Mouse (Mus musculus) intestine, postnatal 0 days (tissue): ENCODE data around the gene Fam193b. TPM values are rescaled to one million over a fixed set of nuclear protein-coding genes. Genes with fewer than 3 reads are reported as not detected.

Experiments
- ATAC-seq: fragments of 200-750 bp; cut with Nextera tagmentation; 2 replicates; pipeline ENCODE4 v1.8.0; 2017; ENCODE audit warnings: mild to moderate bottlenecking, moderate TSS enrichment, moderate library complexity
- H3K27ac ChIP-seq: fragments of 300-500 bp; sonication (generic); 2 replicates; pipeline ENCODE4 v1.5.1; 2014; ENCODE audit warnings: mild to moderate bottlenecking, low read depth, low read length, moderate library complexity
- H3K27me3 ChIP-seq: fragments of 300-500 bp; sonication (generic); replicated peaks from 2 replicates; pipeline ENCODE4 v1.6.1; 2014; ENCODE audit warnings: low read length, mixed read lengths; ENCODE audit not compliant: control insufficient read depth, insufficient read depth
- H3K36me3 ChIP-seq: fragments of 300-500 bp; sonication (generic); 2 replicates; pipeline ENCODE4 v1.6.1; 2014; ENCODE audit warnings: mild to moderate bottlenecking, moderate library complexity; ENCODE audit not compliant: control insufficient read depth, insufficient read depth
- H3K4me1 ChIP-seq: fragments of 300-500 bp; sonication (generic); replicated peaks from 2 replicates; pipeline ENCODE4 v1.6.1; 2014; ENCODE audit warnings: antibody characterized with exemption, low read length, mixed read lengths; ENCODE audit not compliant: control insufficient read depth, insufficient read depth
- H3K4me2 ChIP-seq: fragments of 300-500 bp; sonication (generic); replicated peaks from 2 replicates; pipeline ENCODE4 v1.6.1; 2014; ENCODE audit warnings: low read depth, mild to moderate bottlenecking, moderate library complexity
- H3K4me3 ChIP-seq: fragments of 300-500 bp; sonication (generic); 2 replicates; pipeline ENCODE4 v1.5.1; 2014; ENCODE audit warnings: low read depth, low read length
- H3K9ac ChIP-seq: fragments of 300-500 bp; sonication (generic); 2 replicates; pipeline ENCODE4 v1.6.1; 2014; ENCODE audit warnings: mild to moderate bottlenecking, low read depth, low read length
- H3K9me3 ChIP-seq: fragments of 300-500 bp; sonication (generic); 2 replicates; pipeline ENCODE4 v1.6.1; 2016; ENCODE audit warnings: mixed run types; ENCODE audit not compliant: control insufficient read depth
- CTCF ChIP-seq: sonication (generic); IDR thresholded peaks from 2 replicates; pipeline ENCODE4 v1.5.1; 2016; ENCODE audit warnings: low read depth, mild to moderate bottlenecking, control low read depth, antibody characterized with exemption, moderate library complexity
- WGBS: fragments of 180-500 bp; shearing (Covaris S2); extraction: QIAGEN DNeasy Blood & Tissue Kit; methylation state at CpG from one replicate; pipeline ENCODE4 v1.1.7; 2014; 5-methylcytosine and 5-hydroxymethylcytosine counted together
- microRNA-seq: library from miRNA; unstranded; fragments of <30 nt; microRNA quantifications from one replicate; pipeline ENCODE4, GENCODE M21; 2016
- polyA plus RNA-seq: library from polyadenylated mRNA; unstranded; fragments of >200 nt; fragmentation: Nextera tagmentation; extraction: Ambion mirVana; gene quantifications from 2 replicates; pipeline ENCODE4 v1.2.1, GENCODE M21; 2015

The Fam193b gene
- polyA plus RNA-seq, 1 experiment from 2014 or later, result 10.3 TPM

DNA sequence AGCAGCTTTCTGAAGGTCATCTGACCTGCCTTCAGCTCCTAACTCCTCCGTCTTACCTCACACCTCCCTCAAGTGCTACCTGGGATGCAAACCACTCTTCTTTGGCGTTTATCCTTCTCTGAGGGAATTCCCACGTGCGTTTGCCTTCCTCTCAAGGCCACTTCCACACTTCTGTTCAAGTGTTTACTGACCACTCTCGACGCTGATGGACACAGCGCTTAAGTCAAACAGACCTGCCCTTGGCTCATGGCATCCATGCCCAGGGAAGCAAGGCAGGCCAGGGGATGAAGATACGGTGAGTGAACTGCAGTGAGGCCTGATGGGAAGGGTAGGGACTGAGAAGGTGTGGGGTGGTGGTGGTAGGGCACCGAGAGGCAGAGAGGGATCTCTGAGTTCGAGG is 70.3 kb downstream of the Fam193b start:
- H3K4me1 ChIP-seq, result no peaks in the 10 kb centered on the region
- 62% methylated on average over 10 of the region's 10 CpGs for WGBS
- no peak overlapping the region for H3K9ac ChIP-seq
- no peak for ATAC-seq
- H3K27ac ChIP-seq, result no peak overlapping the region
- H3K4me2 ChIP-seq, result no peak overlapping the region
- no peaks in the 10 kb centered on the region for H3K9me3 ChIP-seq
- H3K27me3 ChIP-seq, result no peaks in the 10 kb centered on the region
- no peak overlapping the region for H3K4me3 ChIP-seq
- peaks cover 62% of the 10 kb centered on the region for H3K36me3 ChIP-seq
- TF ChIP-seq CTCF, result no peak

DNA sequence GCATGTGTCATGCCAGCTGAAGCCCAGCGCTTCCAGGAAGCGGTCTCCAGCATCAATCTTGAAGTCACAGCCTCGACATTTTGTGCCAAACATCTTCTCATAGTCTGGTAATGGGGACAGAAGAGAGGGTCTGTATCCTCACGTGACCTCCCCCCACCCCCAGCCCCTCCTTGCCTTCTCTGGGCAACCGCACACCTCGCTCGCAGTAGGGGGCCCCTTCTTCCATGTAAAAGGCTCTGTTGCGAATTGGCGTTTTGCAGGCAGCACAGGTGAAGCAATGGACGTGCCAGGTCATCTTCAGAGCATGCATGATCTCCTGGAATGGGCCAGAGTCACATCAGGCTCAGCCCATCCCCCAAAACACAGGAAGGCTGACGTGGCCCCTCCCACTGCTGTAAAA is 72.0 kb downstream of the Fam193b start:
- ATAC-seq, result no peak

GRCm38 (mm10) chr13:55496661-55497060 is 74.3 kb downstream of the Fam193b start:
- no peak overlapping the region for H3K9ac ChIP-seq
- no peak overlapping the region for H3K4me3 ChIP-seq
- H3K36me3 ChIP-seq, result peaks cover 30% of the 10 kb centered on the region
- no peak overlapping the region for H3K4me2 ChIP-seq
- no peak overlapping the region for H3K27ac ChIP-seq
- WGBS, result 77% methylated on average over 6 of the region's 6 CpGs
- ATAC-seq, result no peak
- TF ChIP-seq CTCF, result no peak
- no peaks in the 10 kb centered on the region for H3K9me3 ChIP-seq
- H3K4me1 ChIP-seq, result no peaks in the 10 kb centered on the region
- no peaks in the 10 kb centered on the region for H3K27me3 ChIP-seq

More for the DNA sequence above, 72.0 kb downstream of the Fam193b start:
- H3K27ac ChIP-seq, result no peak overlapping the region
- peaks cover 47% of the 10 kb centered on the region for H3K36me3 ChIP-seq
- no peak for TF ChIP-seq CTCF
- H3K27me3 ChIP-seq, result no peaks in the 10 kb centered on the region
- H3K4me3 ChIP-seq, result no peak overlapping the region
- WGBS, result 59% methylated on average over 11 of the region's 11 CpGs
- H3K9ac ChIP-seq, result no peak overlapping the region
- no peaks in the 10 kb centered on the region for H3K4me1 ChIP-seq
- H3K9me3 ChIP-seq, result no peaks in the 10 kb centered on the region
- no peak overlapping the region for H3K4me2 ChIP-seq

GRCm38 (mm10) chr13:55495702-55496101 is 75.2 kb downstream of the Fam193b start:
- 65% methylated on average over 4 of the region's 4 CpGs for WGBS
- H3K9ac ChIP-seq, result no peak overlapping the region
- no peak for TF ChIP-seq CTCF
- H3K4me3 ChIP-seq, result no peak overlapping the region
- peaks cover 23% of the 10 kb centered on the region for H3K36me3 ChIP-seq
- no peak for ATAC-seq
- no peak overlapping the region for H3K4me2 ChIP-seq
- 0 out of 2 replicates have a peak, but pooled peaks cover 4% of the 10 kb centered on the region for H3K27me3 ChIP-seq
- H3K4me1 ChIP-seq, result no peaks in the 10 kb centered on the region
- no peak overlapping the region for H3K27ac ChIP-seq
- H3K9me3 ChIP-seq, result no peaks in the 10 kb centered on the region

GRCm38 (mm10) chr13:55494883-55495621 is 75.9 kb downstream of the Fam193b start:
- WGBS, result 31% methylated on average over 18 of the region's 18 CpGs
- no peak overlapping the region for H3K9ac ChIP-seq
- no peak overlapping the region for H3K27ac ChIP-seq
- 0 out of 2 replicates have a peak, but pooled peaks cover 4% of the 10 kb centered on the region for H3K27me3 ChIP-seq
- no peak for ATAC-seq
- no peak overlapping the region for H3K4me2 ChIP-seq
- H3K36me3 ChIP-seq, result peaks cover 17% of the 10 kb centered on the region; the same call in 1 of the 2 replicates
- no peaks in the 10 kb centered on the region for H3K9me3 ChIP-seq
- H3K4me3 ChIP-seq, result no peak overlapping the region
- no peaks in the 10 kb centered on the region for H3K4me1 ChIP-seq
- no peak for TF ChIP-seq CTCF

GRCm38 (mm10) chr13:55494257-55494656 is 76.7 kb downstream of the Fam193b start:
- H3K36me3 ChIP-seq, result peaks cover 11% of the 10 kb centered on the region; the same call in 1 of the 2 replicates
- no peak overlapping the region for H3K9ac ChIP-seq
- no peaks in the 10 kb centered on the region for H3K9me3 ChIP-seq
- ATAC-seq, result no peak
- no peak overlapping the region for H3K4me3 ChIP-seq
- 0 out of 2 replicates have a peak, but pooled peaks cover 4% of the 10 kb centered on the region for H3K27me3 ChIP-seq
- TF ChIP-seq CTCF, result 0 out of 2 replicates have a peak, but pooled peaks have one; percentile 4
- H3K27ac ChIP-seq, result no peak overlapping the region
- 16% methylated on average over 2 of the region's 2 CpGs for WGBS
- no peak overlapping the region for H3K4me2 ChIP-seq
- H3K4me1 ChIP-seq, result no peaks in the 10 kb centered on the region

Small RNA genes lying within 50 kb of the gene (microRNA-seq; reads per million reads assigned to microRNA genes)
- 1.4 reads per million for gene Mir6945

Other genes with a start within 250 kb of the Fam193b start
- gene Rab24, start 249.2 kb downstream of the Fam193b start, polyA plus RNA-seq, result 142 and 156 TPM in 2 replicates
- gene Mxd3, start 241.3 kb downstream of the Fam193b start, polyA plus RNA-seq, result 7.8 and 8.5 TPM in 2 replicates
- 85.3 and 93.0 TPM in 2 replicates for gene Lman2, start 208.3 kb downstream of the Fam193b start, polyA plus RNA-seq
- 1.2 and 1.3 TPM in 2 replicates for gene Rgs14, start 201.4 kb downstream of the Fam193b start, polyA plus RNA-seq
- gene Slc34a1, start 172.9 kb downstream of the Fam193b start, polyA plus RNA-seq, result 0.04 and 0.16 TPM in 2 replicates
- not detected in 2 replicates for gene Pfn3, start 155.9 kb downstream of the Fam193b start, polyA plus RNA-seq
- gene F12, start 144.3 kb downstream of the Fam193b start, polyA plus RNA-seq, result 1.2 and 2.3 TPM in 2 replicates
- gene Grk6, start 126.0 kb downstream of the Fam193b start, polyA plus RNA-seq, result 10.5 and 11.4 TPM in 2 replicates
- gene Prr7, start 106.9 kb downstream of the Fam193b start, polyA plus RNA-seq, result 0.14 and 0.27 TPM in 2 replicates
- 31.3 and 34.8 TPM in 2 replicates for gene Dbn1, start 83.0 kb downstream of the Fam193b start, polyA plus RNA-seq
- 131 and 142 TPM in 2 replicates for gene Pdlim7, start 57.4 kb downstream of the Fam193b start, polyA plus RNA-seq
- 1.5 and 1.6 TPM in 2 replicates for gene Dok3, start 41.8 kb downstream of the Fam193b start, polyA plus RNA-seq
- gene Ddx41, start 34.5 kb downstream of the Fam193b start, polyA plus RNA-seq, result 23.2 and 25.8 TPM in 2 replicates
- gene Tmed9, start 2.6 kb upstream of the Fam193b start, polyA plus RNA-seq, result 57.3 and 63.3 TPM in 2 replicates
- gene B4galt7, start 28.8 kb upstream of the Fam193b start, polyA plus RNA-seq, result 13.9 and 14.3 TPM in 2 replicates
- gene Caml, start 51.9 kb upstream of the Fam193b start, polyA plus RNA-seq, result 24.8 and 26.9 TPM in 2 replicates
- 15.6 and 16.6 TPM in 2 replicates for gene Ddx46, start 63.9 kb upstream of the Fam193b start, polyA plus RNA-seq
- gene B230219D22Rik, start 122.0 kb upstream of the Fam193b start, polyA plus RNA-seq, result 20.4 and 21.8 TPM in 2 replicates
- gene Txndc15, start 143.5 kb upstream of the Fam193b start, polyA plus RNA-seq, result 68.4 and 69.5 TPM in 2 replicates
- gene Pcbd2, start 156.2 kb upstream of the Fam193b start, polyA plus RNA-seq, result 70.5 and 72.0 TPM in 2 replicates
- gene Catsper3, start 213.4 kb upstream of the Fam193b start, polyA plus RNA-seq, result 0.14 and 0.22 TPM in 2 replicates